Comparison of ENCODE assay signal across 26 mouse cellular contexts in genomic region chr4:152975012-152975675, GRCm38 (mm10).
A peak's percentile ranks its signal among the peaks of the same experiment; 100 is the strongest.
DNase-seq lines count a peak whose midpoint lies in the region; ATAC-seq lines count a peak whose summit lies in the region.
"Had no signal": no experiment of that assay in that cellular context is flagged by ENCODE, and none has a peak within 500 bp of the region (broad histone marks: within the 10 kb centered on the region; RNA-seq: fewer than 3 reads in every experiment).

No protein-coding gene starts in this region.

- H3K27me3 ChIP-seq in heart, embryonic 12.5 days (replicated peaks): 0 out of 2 replicates have a peak, but pooled peaks cover 4% of the 10 kb centered on the region
- H3K27me3 ChIP-seq: forebrain, embryonic 13.5 days; hindbrain, embryonic 15.5 days; limb, embryonic 12.5 days; lung, embryonic 15.5 days; midbrain, embryonic 13.5 days; neural tube, embryonic 13.5 days; stomach, embryonic 15.5 days had no signal

- no peak overlapping the region for H3K4me2 ChIP-seq in heart, embryonic 12.5 days
- H3K4me2 ChIP-seq: forebrain, embryonic 13.5 days; hindbrain, embryonic 15.5 days; limb, embryonic 12.5 days; liver, embryonic 11.5 days; lung, embryonic 15.5 days; midbrain, embryonic 13.5 days; neural tube, embryonic 13.5 days; stomach, embryonic 15.5 days had no signal

- H3K9me3 ChIP-seq in heart, embryonic 12.5 days (replicated peaks): no peaks in the 10 kb centered on the region
- H3K9me3 ChIP-seq: forebrain, embryonic 13.5 days; heart, embryonic 10.5 days; hindbrain, embryonic 15.5 days; limb, embryonic 12.5 days; lung, embryonic 15.5 days; midbrain, embryonic 13.5 days; neural tube, embryonic 13.5 days; stomach, embryonic 15.5 days had no signal

- no peaks in the 10 kb centered on the region for H3K4me1 ChIP-seq in heart, embryonic 12.5 days (replicated peaks)
- H3K4me1 ChIP-seq: forebrain, embryonic 13.5 days; heart, embryonic 10.5 days; limb, embryonic 12.5 days; lung, embryonic 15.5 days; midbrain, embryonic 13.5 days; stomach, embryonic 15.5 days had no signal

- no peak overlapping the region for H3K4me3 ChIP-seq in heart, embryonic 12.5 days
- H3K4me3 ChIP-seq: forebrain, embryonic 13.5 days; heart, embryonic 10.5 days; hindbrain, embryonic 15.5 days; limb, embryonic 12.5 days; lung, embryonic 15.5 days; midbrain, embryonic 13.5 days; neural tube, embryonic 13.5 days; stomach, embryonic 15.5 days had no signal

- H3K36me3 ChIP-seq in heart, embryonic 12.5 days: no peaks in the 10 kb centered on the region
- H3K36me3 ChIP-seq: G1E; heart, embryonic 10.5 days; hindbrain, embryonic 15.5 days; limb, embryonic 12.5 days; lung, embryonic 15.5 days; midbrain, embryonic 13.5 days; neural tube, embryonic 13.5 days; stomach, embryonic 15.5 days had no signal

- WGBS in heart, embryonic 12.5 days: 72% methylated on average over 8 of the region's 8 CpGs

- H3K9ac ChIP-seq in heart, embryonic 12.5 days: no peak overlapping the region
- H3K9ac ChIP-seq: forebrain, embryonic 13.5 days; hindbrain, embryonic 15.5 days; limb, embryonic 12.5 days; lung, embryonic 15.5 days; midbrain, embryonic 13.5 days; neural tube, embryonic 13.5 days; stomach, embryonic 15.5 days had no signal

- no peak for ATAC-seq in heart, embryonic 12.5 days (ENCODE audit: insufficient number of reproducible peaks, low FRiP score)
- ATAC-seq: forebrain, embryonic 13.5 days; inflammation-experienced regulatory T-cells, adult 6 months; midbrain, embryonic 13.5 days had no signal

- DNase-seq in heart, adult 18-20 months: peak; percentile 4 to 6
- peak; percentile 18 for DNase-seq in layer of hippocampus, adult 9-11 months
- no peak for DNase-seq in layer of hippocampus, postnatal 14 days (ENCODE audit: low spot score in 2 of 2)
- peak; percentile 8 for DNase-seq in urinary bladder, postnatal 14 days (ENCODE audit: low spot score)
- no peak for DNase-seq in urinary bladder, postnatal 10 days (ENCODE audit: low spot score)
- DNase-seq in retina, postnatal 1 day: no peak
- DNase-seq: adrenal gland, postnatal 25 days; cerebellum, adult 8-10 months; cerebellum, postnatal 36 days; gastrocnemius, postnatal 10 days; kidney, adult 2 months; kidney, postnatal 14 days; lung, postnatal 36 days; right cerebral cortex, postnatal 14 days had no signal

- no peak overlapping the region for H3K27ac ChIP-seq in heart, embryonic 12.5 days (ENCODE audit: poor library complexity, severe bottlenecking)
- H3K27ac ChIP-seq: forebrain, embryonic 13.5 days; heart, embryonic 10.5 days; hindbrain, embryonic 15.5 days; limb, embryonic 12.5 days; lung, embryonic 15.5 days; midbrain, embryonic 13.5 days; neural tube, embryonic 13.5 days; stomach, embryonic 15.5 days had no signal

Comparison
In these comparisons a context has a peak if more than half of its experiments do, and no peak if none do; other contexts are left out.
1. DNase-seq: peak in heart, adult 18-20 months (2 of 2), layer of hippocampus, adult 9-11 months (single experiment) and urinary bladder, postnatal 14 days (single experiment); none in layer of hippocampus, postnatal 14 days (0 of 2), urinary bladder, postnatal 10 days (single experiment) and retina, postnatal 1 day (single experiment).